Mouse (Mus musculus): Measurements from ENCODE around the gene Med13l. TPM values are rescaled to one million over a fixed set of nuclear protein-coding genes. Genes with fewer than 3 reads are reported as not detected.

The Med13l gene
- polyA plus RNA-seq, 1 experiment from 2014 or later = 20.5 TPM

DNA sequence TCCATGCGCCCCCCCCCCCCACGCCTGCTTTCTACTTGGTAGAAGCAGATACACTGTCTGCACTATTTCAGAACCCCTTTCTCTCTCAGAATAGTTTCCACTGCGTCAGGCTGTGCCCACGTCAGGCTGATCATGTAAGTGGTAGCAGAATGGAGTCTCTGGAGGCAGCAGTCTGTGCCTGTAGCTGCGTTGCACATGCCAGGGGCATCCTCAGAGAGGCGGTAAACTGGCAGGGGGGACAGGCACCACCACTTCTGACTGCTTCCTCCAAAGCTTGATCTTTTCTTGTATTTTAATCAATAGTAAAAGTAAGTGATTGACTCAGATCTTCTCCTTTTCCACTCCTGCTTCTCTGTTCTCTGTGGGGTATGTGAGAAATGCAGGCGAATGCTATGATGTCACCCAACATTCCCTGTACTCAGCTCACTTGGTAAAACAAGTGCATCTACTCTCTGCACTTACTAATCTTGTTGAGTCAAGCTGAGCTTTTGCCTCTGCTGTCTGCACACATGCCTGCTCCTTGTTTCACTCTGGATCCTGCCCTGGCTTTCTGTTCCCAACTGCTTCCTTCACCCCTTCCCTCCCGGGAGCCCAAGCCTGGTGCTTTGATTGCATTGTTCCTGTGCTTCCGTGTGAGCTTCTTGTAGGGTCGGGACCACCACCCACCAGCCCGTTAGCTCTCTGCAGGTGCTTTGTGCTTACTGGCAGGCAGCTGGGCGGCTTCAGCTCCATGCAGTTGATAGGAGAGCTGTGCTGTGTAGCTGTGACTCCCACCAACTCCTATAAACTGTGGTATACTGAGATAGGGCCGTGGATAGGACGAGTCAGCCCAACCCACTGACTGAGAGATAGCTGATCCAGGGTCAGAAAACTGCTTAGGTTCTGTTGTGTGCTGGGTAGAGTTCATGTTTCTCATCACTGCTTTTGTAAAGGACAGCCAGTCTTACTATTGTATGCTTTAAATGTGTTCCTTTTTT lies 156.1 kb downstream of the Med13l start:
- no peak overlapping the region for H3K4me3 ChIP-seq (replicated peaks; ENCODE audit: low read depth, low read length)

DNA sequence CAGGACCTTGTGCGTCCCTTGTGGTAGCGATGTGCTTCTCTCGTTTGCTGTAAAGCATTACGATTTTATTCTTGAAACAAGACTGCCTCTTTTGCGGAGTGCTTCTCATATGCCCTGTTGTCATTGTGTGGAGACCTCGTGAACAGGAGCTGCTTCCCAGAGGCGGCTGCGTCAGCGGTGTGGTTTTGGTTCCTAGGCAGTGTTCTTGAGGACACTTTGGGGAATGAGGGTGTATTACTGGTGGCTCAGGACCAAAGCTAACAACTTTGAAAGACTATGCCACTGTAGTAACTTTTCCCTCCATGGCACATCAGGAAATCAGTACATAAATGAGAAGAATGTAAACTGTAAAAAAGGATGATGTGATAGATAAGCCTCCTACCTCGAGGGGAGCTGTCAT lies 157.0 kb downstream of the Med13l start:
- Histone ChIP-seq H3K9me3 (ENCODE audit: control insufficient read depth, low read length) (no peaks in the 10 kb centered on the region), H3K27ac (replicated peaks; ENCODE audit: low read depth, low read length) (no peak overlapping the region), H3K4me1 (ENCODE audit: control insufficient read depth, insufficient read depth, low read length) (peaks cover 17% of the 10 kb centered on the region), H3K36me3 (ENCODE audit: control insufficient read depth, insufficient read depth, low read length) (peaks cover 6% of the 10 kb centered on the region), H3K4me3 (replicated peaks; ENCODE audit: low read depth, low read length) (no peak overlapping the region), H3K4me2 (ENCODE audit: low read length) (no peak overlapping the region), H3K9ac (replicated peaks; ENCODE audit: low read length) (no peak overlapping the region), H3K27me3 (ENCODE audit: control insufficient read depth, insufficient read depth, low read length) (no peaks in the 10 kb centered on the region)
- no peak for DNase-seq
- no peak for ATAC-seq (ENCODE audit: low FRiP score, low TSS enrichment)
- 77% methylated on average over 10 of the region's 10 CpGs for whole genome bisulfite sequencing

More for the DNA sequence above, 156.1 kb downstream of the Med13l start:
- WGBS = 45% methylated on average over 14 of the region's 14 CpGs
- Histone ChIP-seq H3K27me3 (ENCODE audit: control insufficient read depth, insufficient read depth, low read length) (no peaks in the 10 kb centered on the region), H3K36me3 (ENCODE audit: control insufficient read depth, insufficient read depth, low read length) (peaks cover 1% of the 10 kb centered on the region; the same call in 1 of the 2 replicates), H3K4me2 (ENCODE audit: low read length) (no peak overlapping the region), H3K27ac (replicated peaks; ENCODE audit: low read depth, low read length) (no peak overlapping the region), H3K4me1 (ENCODE audit: control insufficient read depth, insufficient read depth, low read length) (peaks cover 25% of the 10 kb centered on the region), H3K9ac (replicated peaks; ENCODE audit: low read length) (no peak overlapping the region; the same call in 1 of the 2 replicates), H3K9me3 (ENCODE audit: control insufficient read depth, low read length) (no peaks in the 10 kb centered on the region)
- ATAC-seq (ENCODE audit: low FRiP score, low TSS enrichment) (no peak), DNase-seq (no peak)

DNA sequence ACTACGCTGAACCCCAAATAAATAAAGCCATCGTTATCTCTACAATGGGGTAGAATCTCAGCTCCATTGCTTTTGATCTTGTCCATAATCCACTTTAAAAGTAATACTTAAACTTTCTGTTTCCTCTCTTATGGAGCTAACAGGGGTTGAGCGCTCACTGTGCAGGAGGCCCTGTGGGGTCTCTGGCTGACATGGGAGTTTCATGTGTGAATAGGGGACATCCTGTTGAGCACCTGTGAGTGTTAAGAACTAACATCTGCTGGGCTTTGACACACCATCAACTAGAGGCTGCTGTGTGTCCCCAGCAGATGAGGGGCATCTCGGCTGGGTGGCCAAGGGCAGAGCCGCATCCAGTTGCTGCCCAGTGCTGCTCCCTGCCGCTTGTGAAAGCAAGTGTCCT lies 157.6 kb downstream of the Med13l start:
- 92% methylated on average over 6 of the region's 6 CpGs for WGBS
- Histone ChIP-seq H3K27me3 (ENCODE audit: control insufficient read depth, insufficient read depth, low read length) (no peaks in the 10 kb centered on the region), H3K9me3 (ENCODE audit: control insufficient read depth, low read length) (no peaks in the 10 kb centered on the region), H3K27ac (replicated peaks; ENCODE audit: low read depth, low read length) (no peak overlapping the region), H3K4me2 (ENCODE audit: low read length) (no peak overlapping the region), H3K4me1 (ENCODE audit: control insufficient read depth, insufficient read depth, low read length) (peaks cover 16% of the 10 kb centered on the region; the same call in 1 of the 2 replicates), H3K9ac (replicated peaks; ENCODE audit: low read length) (no peak overlapping the region), H3K4me3 (replicated peaks; ENCODE audit: low read depth, low read length) (no peak overlapping the region), H3K36me3 (ENCODE audit: control insufficient read depth, insufficient read depth, low read length) (peaks cover 7% of the 10 kb centered on the region)
- DNase-seq = no peak
- no peak for ATAC-seq (ENCODE audit: low FRiP score, low TSS enrichment)

DNA sequence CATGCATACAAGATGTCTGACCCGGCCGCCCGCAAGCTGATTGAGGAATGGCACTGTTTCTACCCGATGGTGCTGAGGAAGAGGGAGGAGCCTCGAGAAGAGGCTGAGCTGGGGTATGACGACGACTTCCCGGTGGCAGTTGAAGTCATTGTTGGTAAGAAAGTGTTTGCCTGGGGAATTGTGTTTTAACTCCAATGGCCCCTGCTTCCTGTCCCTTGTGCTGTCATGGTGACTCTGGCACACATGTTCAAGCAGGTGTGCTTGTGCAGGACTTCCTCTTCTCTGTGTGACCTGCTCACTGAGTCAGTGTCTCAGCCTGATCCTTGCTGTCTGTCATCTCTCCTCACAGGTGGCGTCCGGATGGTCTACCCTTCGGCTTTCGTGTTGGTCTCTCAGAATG lies 160.9 kb downstream of the Med13l start:
- DNase-seq = no peak
- H3K9ac ChIP-seq (replicated peaks; ENCODE audit: low read length) = no peak overlapping the region
- H3K4me1 ChIP-seq (ENCODE audit: control insufficient read depth, insufficient read depth, low read length) = 0 out of 2 replicates have a peak, but pooled peaks cover 4% of the 10 kb centered on the region
- ATAC-seq (ENCODE audit: low FRiP score, low TSS enrichment) = no peak
- H3K9me3 ChIP-seq (ENCODE audit: control insufficient read depth, low read length) = no peaks in the 10 kb centered on the region
- peaks cover 28% of the 10 kb centered on the region for H3K36me3 ChIP-seq (ENCODE audit: control insufficient read depth, insufficient read depth, low read length)
- no peak overlapping the region for H3K4me3 ChIP-seq (replicated peaks; ENCODE audit: low read depth, low read length)
- no peaks in the 10 kb centered on the region for H3K27me3 ChIP-seq (ENCODE audit: control insufficient read depth, insufficient read depth, low read length)
- H3K27ac ChIP-seq (replicated peaks; ENCODE audit: low read depth, low read length) = no peak overlapping the region
- H3K4me2 ChIP-seq (ENCODE audit: low read length) = no peak overlapping the region
- WGBS = 87% methylated on average over 12 of the region's 12 CpGs

DNA sequence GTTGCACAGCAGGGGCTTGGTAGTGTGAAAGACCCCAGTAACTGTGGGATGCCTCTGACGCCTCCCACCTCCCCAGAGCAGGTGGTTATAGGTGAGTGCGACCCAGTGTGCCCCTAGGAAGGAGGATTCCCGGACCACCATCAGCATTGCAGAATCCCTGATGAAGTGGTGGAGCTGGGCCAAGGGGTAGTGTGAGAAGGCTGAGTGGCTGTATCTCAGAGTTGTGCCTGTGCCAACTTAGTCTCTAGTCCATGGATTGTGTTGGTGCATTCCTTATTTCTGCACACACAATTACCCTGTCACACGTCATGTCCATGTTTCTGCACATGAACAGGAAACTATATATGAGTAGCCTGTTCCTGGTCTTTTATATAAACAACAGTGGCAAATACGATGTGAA lies 161.4 kb downstream of the Med13l start:
- Histone ChIP-seq H3K27me3 (ENCODE audit: control insufficient read depth, insufficient read depth, low read length) (no peaks in the 10 kb centered on the region), H3K4me2 (ENCODE audit: low read length) (no peak overlapping the region), H3K36me3 (ENCODE audit: control insufficient read depth, insufficient read depth, low read length) (peaks cover 32% of the 10 kb centered on the region), H3K4me1 (ENCODE audit: control insufficient read depth, insufficient read depth, low read length) (no peaks in the 10 kb centered on the region), H3K9me3 (ENCODE audit: control insufficient read depth, low read length) (no peaks in the 10 kb centered on the region), H3K4me3 (replicated peaks; ENCODE audit: low read depth, low read length) (no peak overlapping the region), H3K27ac (replicated peaks; ENCODE audit: low read depth, low read length) (no peak overlapping the region), H3K9ac (replicated peaks; ENCODE audit: low read length) (no peak overlapping the region)
- WGBS = 90% methylated on average over 5 of the region's 5 CpGs
- ATAC-seq (ENCODE audit: low FRiP score, low TSS enrichment) (no peak), DNase-seq (no peak)

DNA sequence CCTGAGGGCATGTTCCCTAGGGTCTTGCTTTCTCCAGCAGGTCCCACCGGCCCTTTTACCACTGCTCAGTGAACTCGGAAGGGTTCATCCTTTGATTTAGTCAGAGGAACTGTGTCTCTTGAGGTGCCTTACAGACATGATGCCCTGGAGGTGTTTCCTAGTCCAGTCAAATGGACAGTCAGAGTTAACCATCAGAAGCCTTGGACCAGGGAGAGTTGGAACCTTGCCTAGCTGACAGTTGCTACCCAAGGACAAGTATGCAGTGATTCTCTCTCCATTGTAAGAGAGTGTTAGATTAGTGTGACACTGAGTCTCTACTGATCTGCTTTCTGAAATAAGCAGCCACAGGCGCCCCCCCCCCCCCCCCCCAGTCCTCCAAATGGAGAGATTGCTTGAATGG lies 162.0 kb downstream of the Med13l start:
- ATAC-seq (ENCODE audit: low FRiP score, low TSS enrichment) (no peak), DNase-seq (no peak)
- no peaks in the 10 kb centered on the region for H3K9me3 ChIP-seq (ENCODE audit: control insufficient read depth, low read length)

DNA sequence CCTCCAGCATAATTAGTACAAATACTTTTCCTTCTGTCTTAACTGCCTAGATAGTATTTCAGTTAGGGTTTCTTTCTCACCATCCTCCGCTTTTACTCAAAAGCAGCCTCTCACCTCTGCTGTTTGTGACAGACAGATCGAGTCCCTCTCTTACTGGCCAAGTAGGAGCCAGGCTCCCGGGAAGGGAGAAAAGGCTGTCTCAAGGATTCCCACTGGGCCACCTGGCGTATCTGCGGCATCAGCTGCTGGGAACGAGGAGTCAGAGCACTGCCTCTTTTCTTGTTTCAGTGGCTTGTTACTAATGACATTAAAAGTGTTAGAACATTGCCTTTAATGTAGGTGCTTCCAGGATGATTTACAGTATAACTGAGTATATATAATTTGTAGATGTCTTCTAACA lies 164.9 kb downstream of the Med13l start:
- no peak overlapping the region for H3K9ac ChIP-seq (replicated peaks; ENCODE audit: low read length)
- 58% methylated on average over 6 of the region's 6 CpGs for WGBS
- no peaks in the 10 kb centered on the region for H3K9me3 ChIP-seq (ENCODE audit: control insufficient read depth, low read length)
- H3K4me3 ChIP-seq (replicated peaks; ENCODE audit: low read depth, low read length) = no peak overlapping the region
- H3K4me2 ChIP-seq (ENCODE audit: low read length) = no peak overlapping the region
- DNase-seq (no peak), ATAC-seq (ENCODE audit: low FRiP score, low TSS enrichment) (no peak)
- H3K4me1 ChIP-seq (ENCODE audit: control insufficient read depth, insufficient read depth, low read length) = no peaks in the 10 kb centered on the region
- no peak overlapping the region for H3K27ac ChIP-seq (replicated peaks; ENCODE audit: low read depth, low read length)
- H3K27me3 ChIP-seq (ENCODE audit: control insufficient read depth, insufficient read depth, low read length) = no peaks in the 10 kb centered on the region
- peaks cover 68% of the 10 kb centered on the region for H3K36me3 ChIP-seq (ENCODE audit: control insufficient read depth, insufficient read depth, low read length)

More for the DNA sequence above, 162.0 kb downstream of the Med13l start:
- H3K4me2 ChIP-seq (ENCODE audit: low read length) = no peak overlapping the region
- H3K4me1 ChIP-seq (ENCODE audit: control insufficient read depth, insufficient read depth, low read length) = no peaks in the 10 kb centered on the region
- no peak overlapping the region for H3K9ac ChIP-seq (replicated peaks; ENCODE audit: low read length)
- no peak overlapping the region for H3K27ac ChIP-seq (replicated peaks; ENCODE audit: low read depth, low read length)
- H3K4me3 ChIP-seq (replicated peaks; ENCODE audit: low read depth, low read length) = no peak overlapping the region
- no peaks in the 10 kb centered on the region for H3K27me3 ChIP-seq (ENCODE audit: control insufficient read depth, insufficient read depth, low read length)
- 60% methylated on average over 3 of the region's 3 CpGs for WGBS
- H3K36me3 ChIP-seq (ENCODE audit: control insufficient read depth, insufficient read depth, low read length) = peaks cover 38% of the 10 kb centered on the region

DNA sequence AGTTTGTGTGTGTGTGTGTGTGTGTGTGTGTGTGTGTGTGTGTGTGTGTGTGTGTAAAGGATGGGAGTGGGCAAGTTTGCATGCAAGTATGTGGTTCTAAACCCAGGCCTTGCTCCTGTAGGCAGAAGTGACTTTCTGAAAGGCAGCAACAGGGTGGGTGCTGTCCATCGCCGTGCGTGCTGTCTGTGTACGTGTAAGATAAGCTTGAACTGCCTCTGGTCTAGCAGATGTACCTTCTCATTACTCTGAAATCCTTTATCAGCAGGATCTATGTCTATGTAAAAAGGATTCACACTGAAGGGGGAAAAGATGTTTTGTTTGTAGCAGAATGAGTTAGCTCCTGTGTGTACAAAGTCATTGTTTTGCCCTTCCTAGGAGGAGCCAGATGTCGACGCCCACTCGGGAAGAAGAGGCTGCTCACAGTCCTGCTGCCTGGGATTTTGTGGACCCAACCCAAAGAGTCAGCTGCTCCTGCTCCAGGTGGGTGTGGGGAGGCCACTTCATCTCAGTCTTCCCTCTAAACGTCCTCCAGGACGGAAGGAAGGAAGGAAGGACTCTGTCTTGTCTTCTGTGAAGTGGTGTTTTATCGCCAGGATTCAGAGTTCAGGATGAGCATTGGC lies 165.5 kb downstream of the Med13l start:
- Histone ChIP-seq H3K9ac (replicated peaks; ENCODE audit: low read length) (no peak overlapping the region), H3K36me3 (ENCODE audit: control insufficient read depth, insufficient read depth, low read length) (peaks cover 74% of the 10 kb centered on the region), H3K27me3 (ENCODE audit: control insufficient read depth, insufficient read depth, low read length) (no peaks in the 10 kb centered on the region), H3K9me3 (ENCODE audit: control insufficient read depth, low read length) (no peaks in the 10 kb centered on the region), H3K4me1 (ENCODE audit: control insufficient read depth, insufficient read depth, low read length) (no peaks in the 10 kb centered on the region), H3K4me2 (ENCODE audit: low read length) (no peak overlapping the region), H3K27ac (replicated peaks; ENCODE audit: low read depth, low read length) (no peak overlapping the region), H3K4me3 (replicated peaks; ENCODE audit: low read depth, low read length) (no peak overlapping the region)
- ATAC-seq (ENCODE audit: low FRiP score, low TSS enrichment) (no peak), DNase-seq (no peak)
- 83% methylated on average over 10 of the region's 10 CpGs for WGBS

All from midbrain, embryonic 14.5 days (tissue).